Mouse (Mus musculus): Measurements from ENCODE around the gene Patl1.

GRCm38 (mm10) chr19:11989334-11989733, 77.1 kb downstream of the Patl1 start:
- no peak for TF ChIP-seq POLR2A (IDR thresholded peaks at IDR 0.05; ENCODE audit: low read depth, low read length)
- no peak for TF ChIP-seq CTCF (conservative IDR thresholded peaks at IDR 0.05 in 1 of 2, IDR thresholded peaks at IDR 0.05 in 1 of 2; ENCODE audit: low read depth in 2 of 2, low read length in 2 of 2)
- no peak for TF ChIP-seq USF1 (IDR thresholded peaks at IDR 0.05; ENCODE audit: low read depth, low read length)
- no peak for TF ChIP-seq E2F4 (IDR thresholded peaks at IDR 0.05; ENCODE audit: insufficient replicate concordance, low read depth, low read length)
- 0 out of 2 replicates have a peak, but pooled peaks have one; percentile 31 for TF ChIP-seq BHLHE40 (IDR thresholded peaks at IDR 0.05; ENCODE audit: low read depth, low read length)

Data from CH12.LX (cell line).